Mouse (Mus musculus): ENCODE measurements around the gene Sds.

Gene Sds

DNA sequence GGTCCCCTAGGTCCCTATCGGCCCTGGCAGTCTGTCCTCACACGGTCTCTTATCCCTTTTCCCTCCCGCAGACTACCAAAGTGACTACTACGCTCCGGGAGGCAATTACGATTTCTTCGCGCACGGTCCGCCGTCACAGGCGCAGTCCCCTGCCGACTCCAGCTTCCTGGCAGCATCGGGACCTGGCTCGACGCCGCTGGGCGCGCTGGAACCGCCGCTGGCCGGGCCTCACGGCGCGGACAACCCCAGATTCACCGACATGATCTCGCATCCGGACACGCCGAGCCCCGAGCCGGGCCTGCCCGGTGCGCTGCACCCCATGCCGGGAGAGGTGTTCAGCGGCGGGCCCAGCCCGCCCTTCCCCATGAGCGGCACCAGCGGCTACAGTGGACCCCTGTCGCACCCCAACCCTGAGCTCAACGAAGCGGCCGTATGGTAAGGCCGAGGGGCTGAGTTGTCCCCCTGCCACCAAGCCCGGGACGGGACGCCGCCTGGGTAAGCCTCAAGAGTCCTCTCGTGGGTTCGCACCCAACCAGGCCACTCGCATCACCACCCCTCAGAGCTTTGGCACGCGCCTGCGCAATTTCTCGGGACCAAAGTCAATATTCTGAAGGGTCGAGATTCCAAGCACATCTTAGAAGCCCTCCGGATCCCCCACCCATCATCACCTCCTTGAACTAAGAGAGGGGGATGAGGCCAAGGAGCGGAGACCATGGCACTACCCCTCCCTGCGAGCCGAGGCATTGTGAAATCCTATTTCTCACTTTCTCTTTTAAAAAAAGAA is 36.2 kb upstream of the Sds start:
- peak; percentile 61 for DNase-seq (ENCODE audit: extremely low spot score, low spot score)

GRCm38 (mm10) chr5:120440733-120441132 is 35.6 kb upstream of the Sds start:
- peak; percentile 98 for DNase-seq (ENCODE audit: extremely low spot score, low spot score)

GRCm38 (mm10) chr5:120447305-120447704 is 29.0 kb upstream of the Sds start:
- no peak for DNase-seq (ENCODE audit: extremely low spot score, low spot score)

- DNase-seq (ENCODE audit: extremely low spot score, low spot score), result no peak
These were observed 21.5 kb upstream of the Sds start for GRCm38 (mm10) chr5:120454756-120455337.

GRCm38 (mm10) chr5:120456253-120456652 is 20.1 kb upstream of the Sds start:
- DNase-seq (ENCODE audit: extremely low spot score, low spot score), result no peak

DNA sequence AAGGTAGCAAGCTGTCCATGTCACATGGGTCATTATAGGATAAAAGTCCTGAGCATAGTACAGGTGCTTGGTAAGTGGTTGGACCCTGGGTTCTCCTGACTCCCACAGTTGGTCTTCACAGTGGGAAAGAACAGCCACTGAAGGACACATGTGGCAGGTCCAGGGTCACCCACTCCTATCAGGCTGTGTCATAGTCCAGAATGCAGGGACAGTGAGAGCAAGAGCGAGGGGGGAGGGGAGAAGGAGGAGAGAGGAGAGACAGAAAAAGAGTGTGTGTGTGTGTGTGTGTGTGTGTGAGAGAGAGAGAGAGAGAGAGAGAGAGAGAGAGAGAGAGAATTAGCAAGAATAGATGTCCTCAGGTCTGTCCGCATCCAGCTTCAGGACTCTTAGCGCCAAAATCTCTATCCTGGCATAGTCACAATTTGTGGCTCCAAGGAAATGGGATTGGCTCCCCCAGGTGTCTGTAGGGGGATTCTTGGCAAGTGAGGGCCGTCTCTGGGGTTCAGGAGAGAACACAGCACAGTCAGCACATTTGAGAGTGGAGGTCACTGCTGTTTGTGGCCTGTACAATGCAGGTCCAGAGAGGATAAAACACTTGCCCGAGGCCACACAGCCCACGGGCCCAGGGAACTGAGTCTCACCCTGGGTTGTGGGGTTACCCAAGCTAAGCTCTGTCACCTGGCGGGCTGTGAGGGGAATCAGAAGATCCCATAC is 19.3 kb upstream of the Sds start:
- DNase-seq (ENCODE audit: extremely low spot score, low spot score), result no peak

- DNase-seq (ENCODE audit: extremely low spot score, low spot score), result peak; percentile 90
These were observed 18.7 kb upstream of the Sds start for GRCm38 (mm10) chr5:120457628-120458027.

GRCm38 (mm10) chr5:120459133-120459532 is 17.2 kb upstream of the Sds start:
- no peak for DNase-seq (ENCODE audit: extremely low spot score, low spot score)

GRCm38 (mm10) chr5:120461902-120462301 is 14.4 kb upstream of the Sds start:
- no peak for DNase-seq (ENCODE audit: extremely low spot score, low spot score)

DNA sequence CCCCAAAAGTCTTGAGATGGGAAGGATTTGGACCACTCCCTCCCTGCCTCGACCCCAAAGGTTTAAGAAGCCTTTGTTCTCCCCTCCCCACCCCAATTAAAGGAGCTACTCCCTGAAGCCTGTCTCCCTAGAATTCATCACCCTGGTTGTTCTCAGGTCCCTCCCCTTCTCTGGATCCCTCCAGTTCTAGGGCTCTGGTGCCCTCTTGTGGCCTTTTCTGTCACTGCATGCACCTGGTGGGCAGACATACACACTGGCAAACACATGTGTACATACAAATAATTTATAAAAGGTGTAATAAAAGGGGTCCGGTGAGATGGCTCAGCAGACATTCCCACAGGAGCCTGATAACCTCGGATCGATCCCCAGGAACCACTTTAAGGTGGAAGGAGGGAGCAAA is 12.0 kb upstream of the Sds start:
- no peak for DNase-seq (ENCODE audit: extremely low spot score, low spot score)

DNA sequence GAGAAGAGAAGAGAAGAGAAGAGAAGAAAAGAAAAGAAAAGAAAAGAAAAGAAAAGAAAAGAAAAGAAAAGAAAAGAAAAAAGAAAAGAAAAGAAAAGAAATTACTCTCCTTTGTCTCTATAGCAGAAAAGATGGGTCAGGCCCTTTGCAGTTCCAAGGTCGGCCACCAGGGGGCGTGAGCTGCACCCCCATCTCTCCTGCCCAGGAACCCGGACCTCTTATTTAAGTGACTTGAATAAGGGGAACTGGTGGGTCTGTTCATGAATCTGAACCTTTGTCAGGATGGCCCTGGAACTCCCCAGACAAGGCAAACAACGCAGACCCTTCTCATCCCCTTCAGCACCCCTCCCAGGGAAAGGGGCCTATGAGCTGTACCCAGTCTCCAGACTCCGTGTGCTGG is 11.3 kb upstream of the Sds start:
- no peak for DNase-seq (ENCODE audit: extremely low spot score, low spot score)

DNA sequence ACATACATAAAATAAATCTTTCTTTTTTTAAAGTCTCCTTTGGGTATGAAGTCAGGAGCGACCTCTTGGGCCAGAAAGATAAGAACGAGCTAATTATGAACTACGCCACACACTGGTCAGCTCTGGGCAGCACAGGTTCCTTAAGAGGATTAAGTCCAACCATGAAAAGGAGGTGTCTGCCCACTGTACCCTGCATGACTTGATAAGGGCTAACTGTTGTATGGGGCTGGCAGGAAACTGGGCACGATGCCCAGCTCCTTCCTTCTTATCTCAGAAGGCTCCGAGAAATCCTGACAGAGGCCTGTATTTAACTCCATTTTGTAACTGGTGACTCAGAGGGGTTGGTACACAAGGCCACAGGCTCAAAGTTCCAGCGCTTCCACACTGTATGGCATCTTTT is 10.5 kb upstream of the Sds start:
- no peak for DNase-seq (ENCODE audit: extremely low spot score, low spot score)

DNA sequence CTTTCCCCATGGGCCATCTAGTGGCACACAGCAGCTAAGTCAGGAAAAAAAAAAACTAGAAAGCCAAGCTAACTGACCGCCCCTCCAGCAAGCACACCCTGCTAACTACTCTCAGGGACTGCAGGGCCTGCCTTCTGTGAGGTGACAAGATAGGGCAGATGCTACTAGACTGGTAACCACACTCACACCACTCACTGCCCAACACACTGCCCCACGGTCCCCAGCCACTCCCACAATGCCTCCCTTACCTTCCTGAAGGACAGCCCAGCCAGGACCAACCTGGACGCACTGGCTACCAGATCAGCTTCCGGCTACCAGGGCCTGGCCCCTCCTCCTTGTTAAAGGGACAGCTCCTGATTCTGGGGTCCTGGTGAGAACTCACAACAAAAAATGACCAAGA is 9.3 kb upstream of the Sds start:
- no peak for DNase-seq (ENCODE audit: extremely low spot score, low spot score)

- DNase-seq (ENCODE audit: extremely low spot score, low spot score), result no peak
These were observed 8.0 kb upstream of the Sds start for GRCm38 (mm10) chr5:120468336-120468735.

- no peak for DNase-seq (ENCODE audit: extremely low spot score, low spot score)
These were observed 7.5 kb upstream of the Sds start for GRCm38 (mm10) chr5:120468830-120469229.

DNA sequence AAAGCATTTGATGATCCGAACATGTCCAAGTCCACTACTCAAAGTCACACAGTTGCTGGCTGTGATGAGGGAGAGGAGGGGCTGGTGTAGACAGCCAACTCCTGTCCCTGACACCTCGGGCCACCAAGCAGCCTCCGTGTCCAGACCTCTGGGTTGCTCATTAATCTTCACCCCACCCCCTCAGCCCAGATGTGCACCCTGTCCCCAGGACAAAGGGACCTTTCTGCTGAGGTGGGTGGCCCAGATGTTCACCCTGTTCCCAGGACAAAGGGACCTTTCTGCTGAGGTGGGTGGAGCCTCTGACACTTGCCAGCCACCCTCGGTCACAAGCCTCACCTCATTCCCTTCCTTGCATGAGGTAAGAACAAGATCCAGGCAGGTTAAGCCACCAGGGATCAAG is 4.8 kb upstream of the Sds start:
- DNase-seq (ENCODE audit: extremely low spot score, low spot score), result no peak

DNA sequence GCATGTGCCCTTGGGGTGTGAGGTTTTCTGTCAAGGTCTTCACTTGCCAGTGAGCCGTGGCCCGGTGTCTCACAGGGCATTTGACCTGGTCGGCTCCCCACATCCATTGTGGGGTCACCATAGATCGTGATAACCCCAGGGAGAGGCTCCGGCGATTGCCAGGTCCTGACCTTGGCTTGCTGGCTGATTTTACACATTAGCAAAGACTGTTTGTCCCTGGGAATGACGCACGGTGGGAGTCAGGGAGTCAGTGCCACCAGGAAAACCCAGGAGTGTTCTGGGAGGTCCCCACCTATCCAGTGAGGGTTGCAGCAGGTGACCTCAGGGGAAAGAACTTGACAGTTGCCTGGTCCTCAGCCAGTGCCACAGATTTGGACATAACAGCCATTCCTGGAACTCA is 3.6 kb upstream of the Sds start, which contains the start of gene Sdsl:
Gene Sdsl (minus strand): TSS at position 41 of the 400 bp plus-strand sequence.
- no peak for DNase-seq (ENCODE audit: extremely low spot score, low spot score)

DNA sequence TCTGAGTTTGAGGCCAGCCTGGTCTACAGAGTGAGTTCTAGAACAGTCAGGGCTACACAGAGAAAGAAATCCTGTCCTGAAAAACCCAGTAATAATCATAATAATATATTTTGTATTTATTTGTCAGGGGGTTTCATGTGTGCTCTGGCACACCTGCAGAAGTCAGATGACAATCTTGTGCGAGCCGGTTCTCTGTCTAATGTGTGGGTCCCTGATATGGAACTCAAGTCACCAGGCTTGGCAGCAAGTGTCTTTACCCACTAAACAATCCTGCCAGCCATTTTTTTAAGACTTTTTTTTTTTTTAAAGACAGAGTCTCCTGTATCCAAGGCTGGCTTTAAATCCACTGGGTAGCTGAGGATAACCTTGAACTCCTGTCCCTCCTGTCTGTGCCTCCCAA is 3.0 kb upstream of the Sds start:
- no peak for DNase-seq (ENCODE audit: extremely low spot score, low spot score)

- no peak for DNase-seq (ENCODE audit: extremely low spot score, low spot score)
These were observed 465 bp upstream of the Sds start for GRCm38 (mm10) chr5:120475861-120476260.

DNA sequence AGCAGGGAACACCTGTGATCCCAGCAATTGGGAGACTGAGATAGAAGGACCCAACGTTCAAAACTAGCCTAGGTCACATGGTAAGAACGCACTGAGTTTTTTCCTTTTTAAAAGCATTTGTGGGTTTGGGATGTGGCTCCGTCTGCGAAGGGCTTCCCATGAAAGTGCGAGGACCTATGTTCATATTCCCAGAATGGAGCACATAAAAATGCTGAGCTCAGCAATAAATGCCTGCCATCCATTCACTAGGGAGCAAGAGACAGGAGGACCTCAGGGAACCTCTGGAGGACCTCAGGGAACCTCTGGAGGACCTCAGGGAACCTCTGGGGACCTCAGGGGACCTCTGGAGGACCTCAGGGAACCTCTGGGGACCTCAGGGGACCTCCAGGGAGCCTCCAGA is 1.7 kb downstream of the Sds start:
- no peak for DNase-seq (ENCODE audit: extremely low spot score, low spot score)

GRCm38 (mm10) chr5:120479538-120479937 is 3.2 kb downstream of the Sds start:
- no peak for DNase-seq (ENCODE audit: extremely low spot score, low spot score)

DNA sequence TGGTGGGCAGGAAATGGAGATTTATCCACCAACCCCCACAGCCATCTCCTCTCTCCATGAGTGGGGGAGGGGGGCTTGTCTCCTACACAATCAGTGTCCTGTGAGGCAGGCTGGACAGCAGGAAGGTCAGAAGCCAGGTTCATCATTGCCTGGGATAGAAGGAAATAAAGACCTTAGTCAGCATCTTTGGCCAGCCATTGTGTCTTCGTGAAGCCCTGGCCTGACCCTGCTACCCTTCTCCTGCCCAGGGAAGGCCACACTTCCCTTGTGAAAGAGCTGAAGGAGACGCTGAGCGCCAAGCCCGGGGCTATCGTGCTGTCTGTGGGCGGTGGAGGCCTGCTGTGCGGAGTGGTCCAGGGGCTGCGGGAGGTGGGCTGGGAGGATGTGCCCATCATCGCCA is 4.9 kb downstream of the Sds start:
- DNase-seq (ENCODE audit: extremely low spot score, low spot score), result no peak

GRCm38 (mm10) chr5:120483399-120483798 is 7.1 kb downstream of the Sds start:
- no peak for DNase-seq (ENCODE audit: extremely low spot score, low spot score)
